Mouse (Mus musculus) forebrain, embryonic 11.5 days (tissue): Measurements from ENCODE around the gene Tmem132a. TPM values are rescaled to one million over a fixed set of nuclear protein-coding genes. Genes with fewer than 3 reads are reported as not detected.

Experiments used
- ATAC-seq: fragments of 200-750 bp; cut with Nextera tagmentation; replicated peaks from 2 replicates; pipeline ENCODE4 v1.8.0; 2017; ENCODE audit warnings: moderate TSS enrichment; ENCODE audit not compliant: low FRiP score
- DNase-seq: peaks from one replicate; pipeline ENCODE4 v3.0.0-alpha.2; 2017; ENCODE audit warnings: low spot score
- H3K27ac ChIP-seq: fragments of 300-500 bp; sonication (generic); 2 replicates; pipeline ENCODE4 v1.5.1; 2014; ENCODE audit warnings: low read depth, low read length
- H3K27me3 ChIP-seq: fragments of 300-500 bp; sonication (generic); 2 replicates; pipeline ENCODE4 v1.6.1; 2014; ENCODE audit warnings: mild to moderate bottlenecking, low read length, mixed read lengths; ENCODE audit not compliant: control insufficient read depth, insufficient read depth
- H3K36me3 ChIP-seq: fragments of 300-500 bp; sonication (generic); 2 replicates; pipeline ENCODE4 v1.6.1; 2014; ENCODE audit warnings: mild to moderate bottlenecking, low read length, moderate library complexity, mixed read lengths; ENCODE audit not compliant: control insufficient read depth, insufficient read depth
- H3K4me1 ChIP-seq: fragments of 300-500 bp; sonication (generic); replicated peaks from 2 replicates; pipeline ENCODE4 v1.6.1; 2014; ENCODE audit warnings: low read length, mixed read lengths; ENCODE audit not compliant: control insufficient read depth, insufficient read depth
- H3K4me2 ChIP-seq: fragments of 300-500 bp; sonication (generic); 2 replicates; pipeline ENCODE4 v1.6.1; 2014; ENCODE audit warnings: low read depth, mild to moderate bottlenecking, low read length, moderate library complexity, mixed read lengths; ENCODE audit not compliant: severe bottlenecking
- H3K4me3 ChIP-seq: fragments of 300-500 bp; sonication (generic); 2 replicates; pipeline ENCODE4 v1.5.1; 2014; ENCODE audit warnings: low read depth, low read length
- H3K9ac ChIP-seq: fragments of 300-500 bp; sonication (generic); 2 replicates; pipeline ENCODE4 v1.6.1; 2014; ENCODE audit warnings: low read length
- H3K9me3 ChIP-seq: fragments of 300-500 bp; sonication (generic); 2 replicates; pipeline ENCODE4 v1.6.1; 2016; ENCODE audit warnings: low read length, mixed read lengths; ENCODE audit not compliant: control insufficient read depth
- WGBS: fragments of 180-500 bp; shearing (Covaris S2); extraction: QIAGEN DNeasy Blood & Tissue Kit; methylation state at CpG from one replicate; pipeline ENCODE4 v1.1.7; 2014; 5-methylcytosine and 5-hydroxymethylcytosine counted together
- polyA plus RNA-seq: library from polyadenylated mRNA; unstranded; fragments of >200 nt; fragmentation: Nextera tagmentation; extraction: Ambion mirVana; gene quantifications from 2 replicates; pipeline ENCODE4 v1.2.1, GENCODE M21; 2014

Gene Tmem132a
- polyA plus RNA-seq, 1 experiment from 2014 or later = 95.1 TPM

- Histone ChIP-seq H3K4me3 (no peak overlapping the region), H3K4me1 (no peaks in the 10 kb centered on the region), H3K36me3 (no peaks in the 10 kb centered on the region), H3K9me3 (no peaks in the 10 kb centered on the region), H3K27me3 (no peaks in the 10 kb centered on the region), H3K4me2 (no peak overlapping the region), H3K9ac (no peak overlapping the region), H3K27ac (no peak overlapping the region)
- ATAC-seq (no peak), DNase-seq (no peak)
- WGBS = 81% methylated on average over 7 of the region's 7 CpGs
These were observed 23.6 kb downstream of the Tmem132a start for GRCm38 (mm10) chr19:10846150-10846549.

GRCm38 (mm10) chr19:10845454-10845853, 24.3 kb downstream of the Tmem132a start:
- WGBS = 79% methylated on average over 3 of the region's 3 CpGs
- Histone ChIP-seq H3K4me3 (no peak overlapping the region), H3K9me3 (no peaks in the 10 kb centered on the region), H3K4me2 (no peak overlapping the region), H3K36me3 (no peaks in the 10 kb centered on the region), H3K9ac (no peak overlapping the region), H3K27me3 (no peaks in the 10 kb centered on the region), H3K4me1 (no peaks in the 10 kb centered on the region), H3K27ac (no peak overlapping the region)
- no peak for DNase-seq
- no peak for ATAC-seq

GRCm38 (mm10) chr19:10844206-10844605, 25.5 kb downstream of the Tmem132a start:
- 91% methylated on average over 5 of the region's 5 CpGs for WGBS
- no peak for DNase-seq

GRCm38 (mm10) chr19:10842914-10843313, 26.8 kb downstream of the Tmem132a start:
- no peak overlapping the region for H3K4me3 ChIP-seq
- no peak overlapping the region for H3K9ac ChIP-seq
- DNase-seq (no peak), ATAC-seq (no peak)
- no peaks in the 10 kb centered on the region for H3K9me3 ChIP-seq
- no peaks in the 10 kb centered on the region for H3K36me3 ChIP-seq
- 64% methylated on average over 24 of the region's 24 CpGs for WGBS
- no peaks in the 10 kb centered on the region for H3K27me3 ChIP-seq
- no peak overlapping the region for H3K4me2 ChIP-seq
- no peak overlapping the region for H3K27ac ChIP-seq
- H3K4me1 ChIP-seq = no peaks in the 10 kb centered on the region

More at GRCm38 (mm10) chr19:10844206-10844605, 25.5 kb downstream of the Tmem132a start:
- Histone ChIP-seq H3K4me2 (no peak overlapping the region), H3K4me1 (no peaks in the 10 kb centered on the region), H3K27me3 (no peaks in the 10 kb centered on the region), H3K36me3 (no peaks in the 10 kb centered on the region), H3K9me3 (no peaks in the 10 kb centered on the region), H3K4me3 (no peak overlapping the region), H3K9ac (no peak overlapping the region), H3K27ac (no peak overlapping the region)
- ATAC-seq = no peak

- Histone ChIP-seq H3K4me3 (no peak overlapping the region), H3K9me3 (no peaks in the 10 kb centered on the region), H3K9ac (no peak overlapping the region), H3K4me1 (no peaks in the 10 kb centered on the region), H3K27ac (no peak overlapping the region), H3K4me2 (no peak overlapping the region), H3K36me3 (no peaks in the 10 kb centered on the region), H3K27me3 (no peaks in the 10 kb centered on the region)
- ATAC-seq (no peak), DNase-seq (no peak)
- WGBS = 64% methylated on average over 16 of the region's 16 CpGs
These were observed 27.8 kb downstream of the Tmem132a start for GRCm38 (mm10) chr19:10841721-10842626.

- DNase-seq (no peak), ATAC-seq (no peak)
- Histone ChIP-seq H3K4me1 (no peaks in the 10 kb centered on the region), H3K4me2 (no peak within 1 kb of the TSS), H3K4me3 (no peak within 1 kb of the TSS), H3K36me3 (no peaks in the 10 kb centered on the region), H3K9me3 (no peaks in the 10 kb centered on the region), H3K27ac (no peak within 1 kb of the TSS), H3K27me3 (no peaks in the 10 kb centered on the region), H3K9ac (no peak within 1 kb of the TSS)
- WGBS = 86% methylated on average over 15 of the region's 15 CpGs
These were observed 30.5 kb downstream of the Tmem132a start, which contains the start of gene Slc15a3 for GRCm38 (mm10) chr19:10839010-10839892. TSS of gene Slc15a3 (plus strand) at chr19:10839727.

GRCm38 (mm10) chr19:10835671-10836070, 34.1 kb downstream of the Tmem132a start:
- H3K27ac ChIP-seq = no peak overlapping the region
- WGBS = 68% methylated on average over 3 of the region's 3 CpGs
- DNase-seq (no peak), ATAC-seq (no peak)
- no peak overlapping the region for H3K9ac ChIP-seq
- no peaks in the 10 kb centered on the region for H3K4me1 ChIP-seq
- H3K4me2 ChIP-seq = no peak overlapping the region
- no peaks in the 10 kb centered on the region for H3K9me3 ChIP-seq
- H3K4me3 ChIP-seq = no peak overlapping the region
- no peaks in the 10 kb centered on the region for H3K36me3 ChIP-seq
- H3K27me3 ChIP-seq = no peaks in the 10 kb centered on the region

- 80% methylated on average over 3 of the region's 3 CpGs for WGBS
- H3K36me3 ChIP-seq = no peaks in the 10 kb centered on the region
- no peak overlapping the region for H3K4me2 ChIP-seq
- H3K9ac ChIP-seq = no peak overlapping the region
- no peaks in the 10 kb centered on the region for H3K4me1 ChIP-seq
- ATAC-seq = no peak
- H3K27ac ChIP-seq = no peak overlapping the region
- no peak overlapping the region for H3K4me3 ChIP-seq
- H3K27me3 ChIP-seq = no peaks in the 10 kb centered on the region
- H3K9me3 ChIP-seq = no peaks in the 10 kb centered on the region
- DNase-seq = no peak
These were observed 36.1 kb downstream of the Tmem132a start for GRCm38 (mm10) chr19:10833611-10834010.
